Mouse (Mus musculus) brown adipose tissue, adult 24 weeks (tissue): Measurements from ENCODE around the gene Efcab11. TPM values are rescaled to one million over a fixed set of nuclear protein-coding genes. Genes with fewer than 3 reads are reported as not detected.

Source experiments
- H3K27ac ChIP-seq: fragments of 200-500 bp; replicated peaks from 2 replicates; pipeline ENCODE4 v1.5.1; 2012; ENCODE audit warnings: low read depth, mild to moderate bottlenecking, low read length
- H3K4me1 ChIP-seq: fragments of 200-500 bp; 2 replicates; pipeline ENCODE4 v1.6.1; 2012; ENCODE audit warnings: low read length, mixed read lengths; ENCODE audit not compliant: control insufficient read depth, insufficient read depth, insufficient read length
- H3K4me3 ChIP-seq: fragments of 200-500 bp; 2 replicates; pipeline ENCODE4 v1.5.1; 2012; ENCODE audit warnings: low read depth, mild to moderate bottlenecking, low read length, moderate library complexity; ENCODE audit not compliant: insufficient read depth
- polyA plus RNA-seq: library from polyadenylated mRNA; stranded (reverse); fragments of >200 nt; gene quantifications from 2 replicates; pipeline ENCODE4 v1.2.4, GENCODE M21; 2012; ENCODE audit not compliant: missing spikeins, insufficient read depth, insufficient read length

Gene Efcab11
- polyA plus RNA-seq, 1 experiment, result not detected

DNA sequence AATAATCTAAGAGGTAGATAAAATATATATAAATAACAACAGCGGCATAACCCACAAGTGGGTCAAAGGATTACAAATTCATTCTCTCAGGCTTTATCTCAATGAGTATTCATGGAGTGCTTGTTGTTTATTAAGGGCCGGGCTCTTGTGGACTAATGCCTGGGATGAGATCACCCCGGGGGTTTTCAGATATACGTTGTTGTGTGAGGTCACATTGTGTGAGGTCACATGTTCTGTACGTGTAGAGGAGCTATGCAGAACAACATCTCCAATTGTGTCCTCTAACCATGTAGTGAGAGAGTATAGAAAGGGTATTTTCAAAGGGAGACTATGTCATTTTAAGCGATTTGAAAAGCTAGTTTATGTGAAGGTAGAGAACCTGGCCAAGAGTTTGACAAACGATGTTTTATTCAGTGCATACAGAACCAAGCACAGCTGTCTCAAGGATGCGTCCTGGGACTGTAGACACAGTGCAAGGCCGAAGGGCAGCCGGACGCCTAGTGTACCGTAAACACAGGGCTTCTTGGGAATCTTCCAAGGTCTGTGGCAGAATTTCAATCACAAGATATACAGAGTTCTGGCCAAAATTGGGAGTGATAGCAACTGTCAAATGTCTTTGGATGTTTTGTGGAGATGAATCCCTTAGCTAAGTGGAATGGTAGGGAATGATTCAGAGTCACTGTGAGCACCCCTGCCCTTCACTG lies 212.9 kb downstream of the Efcab11 start:
- Histone ChIP-seq H3K4me3 (no peak overlapping the region), H3K4me1 (peaks cover 2% of the 10 kb centered on the region; the same call in 1 of the 2 replicates), H3K27ac (no peak overlapping the region)

DNA sequence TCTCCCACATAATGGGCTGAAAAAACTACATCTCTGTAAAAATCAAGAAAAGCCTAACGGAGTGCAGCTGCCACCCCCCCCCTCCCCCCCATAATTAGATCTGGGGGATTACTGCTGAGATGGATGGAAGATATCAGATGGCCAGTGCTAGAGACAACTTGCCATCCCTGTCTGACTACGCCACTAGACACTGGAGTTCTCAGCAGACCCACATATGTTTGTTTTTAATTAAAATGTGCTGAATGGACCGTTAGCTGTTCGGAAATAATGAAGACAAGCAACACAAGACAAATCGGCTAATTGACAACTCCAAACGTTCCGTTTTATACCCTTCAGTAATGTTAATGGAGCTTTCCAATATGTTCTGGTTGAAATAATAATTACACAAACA lies 213.5 kb downstream of the Efcab11 start:
- peaks cover 2% of the 10 kb centered on the region; the same call in 1 of the 2 replicates for H3K4me1 ChIP-seq
- peak overlapping the region; percentile 44; the same call in 1 of the 2 replicates for H3K4me3 ChIP-seq
- H3K27ac ChIP-seq, result no peak overlapping the region

DNA sequence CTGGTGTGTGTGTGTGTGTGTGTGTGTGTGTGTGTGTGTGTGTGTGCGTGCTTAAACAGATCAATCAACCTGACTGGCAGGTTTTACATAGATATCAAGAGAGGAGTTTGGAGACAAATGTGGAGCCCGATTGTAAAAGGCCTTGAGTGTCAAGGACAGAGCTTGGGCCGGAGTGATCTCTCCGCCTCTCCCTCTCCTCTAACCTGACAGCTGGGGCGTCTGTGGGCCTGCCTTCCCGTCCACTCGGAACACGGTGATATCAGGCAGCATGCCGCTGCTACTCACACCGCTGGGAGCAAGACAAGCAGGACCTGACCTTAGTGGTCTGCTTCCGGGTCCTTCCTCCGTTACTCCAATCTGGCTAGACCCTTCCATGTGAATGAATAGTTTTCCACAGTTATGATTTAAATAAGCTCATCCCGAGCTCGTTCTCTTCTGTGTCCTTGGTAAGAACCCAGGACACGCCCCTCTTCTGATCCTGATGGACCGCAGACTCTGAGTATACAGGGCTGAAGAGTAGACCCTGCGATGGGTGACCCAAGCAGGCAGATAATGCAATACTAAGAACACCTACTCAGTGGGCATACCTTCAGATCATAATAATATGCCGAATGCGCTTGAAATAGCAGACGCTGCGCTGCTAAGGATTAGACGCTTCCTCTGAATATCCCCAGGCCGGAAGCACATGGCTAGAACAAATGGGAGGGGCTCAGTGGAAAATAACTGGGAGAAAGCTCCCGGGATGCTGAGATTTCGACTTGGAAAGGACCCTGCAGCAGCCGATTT lies 214.1 kb downstream of the Efcab11 start:
- Histone ChIP-seq H3K4me3 (peak overlapping the region; percentile 44), H3K4me1 (peaks cover 2% of the 10 kb centered on the region; the same call in 1 of the 2 replicates), H3K27ac (no peak overlapping the region)

DNA sequence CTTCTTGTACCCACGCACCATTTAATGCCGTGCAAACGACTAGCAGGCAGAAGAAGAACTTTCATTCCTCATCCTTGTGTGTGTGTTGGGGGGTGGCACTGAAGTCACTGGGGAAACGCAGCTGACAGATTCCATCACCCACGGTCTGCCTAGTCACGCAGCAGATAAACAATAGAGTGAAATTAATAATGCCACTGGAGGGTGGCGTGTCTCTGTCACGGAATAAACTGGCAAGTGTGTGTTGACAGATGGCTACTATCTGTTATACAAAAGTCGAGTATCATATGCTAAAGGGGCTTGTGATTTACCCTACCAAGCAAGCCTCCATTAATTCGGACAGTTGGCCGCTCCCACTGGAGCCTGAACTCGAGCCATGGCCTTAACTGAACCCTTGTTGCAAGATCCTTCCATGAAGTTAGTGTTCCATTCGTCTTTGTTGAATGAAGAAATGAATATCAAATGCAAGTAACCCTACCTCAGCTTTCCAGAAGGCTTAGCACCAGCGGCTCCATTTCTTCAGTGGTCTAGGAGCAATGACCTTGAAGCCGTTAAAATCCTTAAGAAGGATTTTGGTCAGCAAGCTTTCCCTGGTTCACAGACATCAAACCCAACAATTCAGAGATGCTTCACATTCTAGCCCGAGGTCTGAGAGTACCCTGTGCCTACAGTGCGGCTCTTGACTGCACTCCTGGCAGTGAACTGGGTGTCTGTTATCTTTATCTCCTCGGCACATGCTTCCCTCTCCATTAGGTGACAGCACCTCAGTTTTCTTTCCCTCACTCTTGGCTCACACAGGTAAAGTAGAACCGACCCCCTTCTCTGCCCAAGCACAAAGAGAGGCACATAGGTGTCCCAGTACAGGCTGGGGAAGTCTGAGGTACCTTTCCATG lies 229.0 kb downstream of the Efcab11 start:
- no peak overlapping the region for H3K27ac ChIP-seq
- H3K4me1 ChIP-seq, result peaks cover under 1% of the 10 kb centered on the region; the same call in 1 of the 2 replicates
- H3K4me3 ChIP-seq, result no peak overlapping the region

DNA sequence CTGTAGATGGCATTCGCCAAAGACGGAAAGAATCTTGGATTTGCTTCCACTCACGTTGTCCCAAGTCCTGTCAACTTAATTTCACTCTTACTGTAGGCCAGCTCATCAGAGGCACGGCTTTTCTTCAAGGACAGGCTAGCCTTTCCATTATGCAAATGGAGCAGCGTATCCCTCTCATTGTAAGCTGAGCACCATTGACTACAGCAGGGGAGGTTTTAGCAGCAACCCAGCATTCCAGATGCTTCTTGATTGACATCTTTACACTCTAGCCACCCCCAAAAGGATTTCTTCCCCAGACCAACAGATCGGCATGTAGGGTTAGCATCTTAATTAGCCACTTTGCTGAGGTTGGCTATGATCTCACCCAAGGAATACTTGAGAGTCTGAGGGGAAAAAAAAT lies 231.8 kb downstream of the Efcab11 start:
- peaks cover 10% of the 10 kb centered on the region; the same call in 1 of the 2 replicates for H3K4me1 ChIP-seq
- H3K27ac ChIP-seq, result no peak overlapping the region

DNA sequence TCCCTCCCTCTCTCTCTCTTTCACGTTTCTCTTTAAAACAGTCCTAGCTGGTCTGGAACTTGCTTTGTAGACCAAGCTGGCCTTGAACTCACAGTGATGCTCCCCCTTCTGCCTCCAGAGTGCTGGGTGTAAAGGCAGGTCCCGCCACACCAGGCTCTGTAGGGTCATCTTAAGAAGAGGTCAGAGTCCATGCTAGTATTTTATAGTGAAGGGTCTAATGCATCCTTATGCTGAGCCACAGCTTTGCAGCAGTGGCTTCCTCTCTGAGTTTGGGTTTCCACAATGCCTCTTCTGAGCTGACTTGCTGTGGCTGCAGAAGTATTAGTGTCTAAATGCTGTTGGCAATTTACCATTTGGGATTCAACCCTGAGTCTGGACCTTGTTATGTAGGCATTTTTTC lies 234.5 kb downstream of the Efcab11 start:
- no peak overlapping the region for H3K4me3 ChIP-seq
- peaks cover 10% of the 10 kb centered on the region; the same call in 1 of the 2 replicates for H3K4me1 ChIP-seq
- no peak overlapping the region for H3K27ac ChIP-seq

More for the DNA sequence above, 231.8 kb downstream of the Efcab11 start:
- H3K4me3 ChIP-seq, result no peak overlapping the region

DNA sequence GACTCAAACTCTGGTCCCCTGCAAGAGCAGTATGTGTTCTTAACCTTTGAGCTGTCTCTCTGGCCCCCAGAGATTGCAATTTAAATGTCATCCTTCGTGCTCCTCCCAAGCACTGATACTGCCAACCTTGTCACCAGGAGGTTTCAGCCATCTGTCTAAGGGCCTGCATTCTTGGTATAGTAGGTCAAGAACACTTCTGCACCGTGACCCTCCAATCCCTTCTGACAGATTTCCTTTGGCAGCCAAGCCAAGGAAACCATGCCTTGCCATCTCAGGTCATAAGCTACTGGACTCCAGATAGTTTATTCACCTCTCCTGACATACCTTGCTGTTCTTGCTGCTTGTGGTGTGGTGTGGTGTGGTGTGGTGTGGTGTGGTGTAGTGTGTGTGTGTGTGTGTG lies 235.5 kb downstream of the Efcab11 start:
- Histone ChIP-seq H3K27ac (peak overlapping the region; percentile 56), H3K4me1 (peaks cover 10% of the 10 kb centered on the region; the same call in 1 of the 2 replicates), H3K4me3 (no peak overlapping the region)

DNA sequence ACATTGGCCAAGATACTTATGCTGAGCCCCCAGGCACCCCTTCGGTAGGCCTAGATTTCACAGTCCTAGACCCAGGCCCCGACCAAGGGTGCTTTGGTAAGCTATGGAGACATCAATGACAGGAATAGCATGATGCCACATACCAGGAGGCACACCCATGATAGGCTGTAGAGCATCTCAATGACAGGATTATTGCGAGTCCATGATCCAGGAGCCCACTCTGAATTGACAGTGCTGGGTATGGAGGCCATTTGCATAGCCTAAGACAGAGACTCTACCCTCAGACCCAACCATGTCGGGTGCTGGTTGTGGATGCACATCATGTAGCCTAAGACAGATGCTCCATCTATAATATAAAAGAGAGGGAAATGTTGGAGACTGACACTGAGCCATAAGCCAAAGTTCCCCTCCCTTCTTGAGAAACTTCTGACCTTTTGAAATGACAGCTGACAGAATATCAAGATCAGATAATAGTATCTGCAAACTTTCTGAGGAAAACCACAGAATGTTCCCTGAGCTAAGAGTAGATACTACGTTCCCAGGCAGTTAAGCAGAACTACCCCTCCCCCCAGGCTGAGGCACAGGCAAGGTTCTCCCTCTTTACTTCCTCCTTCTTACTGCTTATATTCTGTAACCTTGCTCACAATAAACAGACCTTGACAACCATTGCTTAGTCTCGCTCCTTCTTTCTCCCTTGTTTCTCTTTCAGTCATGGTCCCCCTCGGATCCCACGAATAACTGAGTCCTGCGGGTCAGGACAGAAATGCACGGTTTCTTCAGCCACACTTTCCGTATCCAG lies 237.5 kb downstream of the Efcab11 start:
- Histone ChIP-seq H3K4me3 (no peak overlapping the region), H3K27ac (peak overlapping the region; percentile 34; the same call in 1 of the 2 replicates), H3K4me1 (peaks cover 10% of the 10 kb centered on the region; the same call in 1 of the 2 replicates)

DNA sequence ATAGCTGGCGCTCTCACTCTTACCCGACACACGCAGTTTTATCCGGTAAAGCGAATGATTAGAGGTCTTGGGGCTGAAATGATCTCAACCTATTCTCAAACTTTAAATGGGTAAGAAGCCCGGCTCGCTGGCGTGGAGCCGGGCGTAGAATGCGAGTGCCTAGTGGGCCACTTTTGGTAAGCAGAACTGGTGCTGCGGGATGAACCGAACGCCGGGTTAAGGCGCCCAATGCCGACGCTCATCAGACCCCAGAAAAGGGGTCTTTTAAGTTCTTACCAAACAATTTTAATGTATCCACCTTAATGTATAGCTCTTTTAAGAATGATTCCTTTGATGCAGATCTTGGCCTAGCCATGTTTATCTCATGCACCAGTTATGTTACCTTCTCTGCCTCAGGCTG lies 238.8 kb downstream of the Efcab11 start:
- H3K4me1 ChIP-seq, result peaks cover 13% of the 10 kb centered on the region

DNA sequence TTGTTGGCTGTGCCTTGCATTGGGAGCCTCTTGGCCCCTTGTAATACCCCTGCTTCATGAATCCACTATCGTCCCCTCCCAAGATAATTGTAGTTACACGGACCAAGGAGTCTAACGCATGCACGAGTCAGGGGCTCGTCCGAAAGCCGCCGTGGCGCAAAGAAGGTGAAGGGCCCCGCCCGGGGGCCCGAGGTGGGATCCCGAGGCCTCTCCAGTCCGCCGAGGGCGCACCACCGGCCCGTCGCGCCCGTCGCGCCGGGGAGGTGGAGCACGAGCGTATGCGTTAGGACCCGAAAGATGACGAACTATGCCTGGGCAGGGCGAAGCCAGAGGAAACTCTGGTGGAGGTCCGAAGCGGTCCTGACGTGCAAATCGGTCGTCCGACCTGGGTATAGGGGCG lies 239.3 kb downstream of the Efcab11 start:
- no peak overlapping the region for H3K27ac ChIP-seq
- peaks cover 12% of the 10 kb centered on the region for H3K4me1 ChIP-seq
- H3K4me3 ChIP-seq, result no peak overlapping the region

More for the DNA sequence above, 238.8 kb downstream of the Efcab11 start:
- no peak overlapping the region for H3K4me3 ChIP-seq
- H3K27ac ChIP-seq, result no peak overlapping the region

Other genes with a start within 250 kb of the Efcab11 start
- gene Tdp1, start 78 bp upstream of the Efcab11 start, polyA plus RNA-seq, result 4.9 and 6.5 TPM in 2 replicates
- gene Kcnk13, start 80.1 kb upstream of the Efcab11 start, polyA plus RNA-seq, result 0.40 TPM in 1 of 2 replicates, not detected in the other
- gene Psmc1, start 225.7 kb upstream of the Efcab11 start, polyA plus RNA-seq, result 143 and 155 TPM in 2 replicates